Mouse (Mus musculus) spleen, postnatal 4 days (tissue): ENCODE results near the gene Sla2.
"Not testable (repeated sequence)": the region's sequence is repeated elsewhere in the genome, so short reads cannot be mapped to it uniquely, and the experiment has no call there.

Experiments used
- DNase-seq, 2 experiments: peaks; one replicate each; pipeline ENCODE4 v3.0.0; 2022; ENCODE audit warnings: low spot score in 2 of 2

Gene Sla2

GRCm38 (mm10) chr2:156901883-156902282, 14.9 kb upstream of the Sla2 start:
- DNase-seq, result no peak

- DNase-seq, result peak in 1 of 2 experiments; percentile 49
Measured at GRCm38 (mm10) chr2:156901344-156901743, 14.4 kb upstream of the Sla2 start.

- DNase-seq, result peak in 1 of 2 experiments; percentile 40
Measured at GRCm38 (mm10) chr2:156899184-156899583, 12.2 kb upstream of the Sla2 start.

- peak in 1 of 2 experiments; percentile 38 for DNase-seq
Measured at GRCm38 (mm10) chr2:156898374-156898773, 11.4 kb upstream of the Sla2 start.

- DNase-seq, result no peak
Measured at GRCm38 (mm10) chr2:156897034-156897433, 10.0 kb upstream of the Sla2 start.

GRCm38 (mm10) chr2:156896384-156896914, 9.5 kb upstream of the Sla2 start:
- DNase-seq, result peak in 1 of 2 experiments; percentile 55

- peak in 1 of 2 experiments; percentile 51 for DNase-seq
Measured at GRCm38 (mm10) chr2:156894496-156895265, 7.7 kb upstream of the Sla2 start.

GRCm38 (mm10) chr2:156892821-156893220, 5.8 kb upstream of the Sla2 start:
- DNase-seq, result no peak

GRCm38 (mm10) chr2:156892240-156892639, 5.2 kb upstream of the Sla2 start:
- no peak for DNase-seq

GRCm38 (mm10) chr2:156888490-156888889, 1.5 kb upstream of the Sla2 start:
- DNase-seq, result no peak

GRCm38 (mm10) chr2:156886084-156886631, 834 bp downstream of the Sla2 start:
- DNase-seq, result no peak

- not testable (repeated sequence) for DNase-seq
Measured at GRCm38 (mm10) chr2:156885666-156886065, 1.3 kb downstream of the Sla2 start.

- DNase-seq, result no peak
Measured at GRCm38 (mm10) chr2:156884396-156885211, 2.4 kb downstream of the Sla2 start.

- peak; percentile 40 to 68 for DNase-seq
Measured at GRCm38 (mm10) chr2:156882431-156883001, 4.5 kb downstream of the Sla2 start.

- no peak for DNase-seq
Measured at GRCm38 (mm10) chr2:156879541-156879940, 7.5 kb downstream of the Sla2 start.

- peak in 1 of 2 experiments; percentile 46 for DNase-seq
Measured at GRCm38 (mm10) chr2:156877726-156878125, 9.3 kb downstream of the Sla2 start.

GRCm38 (mm10) chr2:156874760-156875510, 12.1 kb downstream of the Sla2 start:
- no peak for DNase-seq

- no peak for DNase-seq
Measured at GRCm38 (mm10) chr2:156874047-156874759, 12.8 kb downstream of the Sla2 start.

- DNase-seq, result peak; percentile 59 to 81
Measured at GRCm38 (mm10) chr2:156873629-156874028, 13.4 kb downstream of the Sla2 start.

- no peak for DNase-seq
Measured at GRCm38 (mm10) chr2:156870519-156870918, 16.5 kb downstream of the Sla2 start.
